Mouse (Mus musculus): ENCODE data around the gene Drg1. TPM values are rescaled to one million over a fixed set of nuclear protein-coding genes. Genes with fewer than 3 reads are reported as not detected.
"Not testable (repeated sequence)": the region's sequence is repeated elsewhere in the genome, so short reads cannot be mapped to it uniquely, and the experiment has no call there.

The Drg1 gene
- polyA plus RNA-seq, 1 experiment from 2014 or later: 193 TPM

- not testable (repeated sequence) for H3K9me3 ChIP-seq (replicated peaks; ENCODE audit: control insufficient read depth, low read length); ATAC-seq (ENCODE audit: insufficient read depth, low FRiP score); H3K27ac ChIP-seq (ENCODE audit: low read length); H3K4me1 ChIP-seq (ENCODE audit: control insufficient read depth, insufficient read depth, low read length); H3K27me3 ChIP-seq (ENCODE audit: control insufficient read depth, insufficient read depth, low read length); H3K36me3 ChIP-seq (ENCODE audit: control insufficient read depth, insufficient read depth, low read length); H3K4me3 ChIP-seq (replicated peaks; ENCODE audit: low read length); H3K4me2 ChIP-seq (ENCODE audit: low read depth, low read length); H3K9ac ChIP-seq (ENCODE audit: low read length)
- 90% methylated on average over 2 of the region's 3 CpGs for WGBS
These were observed 109.2 kb downstream of the Drg1 start for GRCm38 (mm10) chr11:3156991-3157390.

GRCm38 (mm10) chr11:3153666-3154397 is 112.4 kb downstream of the Drg1 start:
- ATAC-seq (ENCODE audit: insufficient read depth, low FRiP score): peak; percentile 64

GRCm38 (mm10) chr11:3151358-3151757 is 114.9 kb downstream of the Drg1 start:
- ATAC-seq (ENCODE audit: insufficient read depth, low FRiP score): 0 out of 2 replicates have a peak, but pooled peaks have one; percentile 24

More at GRCm38 (mm10) chr11:3153666-3154397, 112.4 kb downstream of the Drg1 start:
- not testable (repeated sequence) for H3K27me3 ChIP-seq (ENCODE audit: control insufficient read depth, insufficient read depth, low read length); H3K4me3 ChIP-seq (replicated peaks; ENCODE audit: low read length); H3K4me2 ChIP-seq (ENCODE audit: low read depth, low read length); H3K36me3 ChIP-seq (ENCODE audit: control insufficient read depth, insufficient read depth, low read length); H3K9me3 ChIP-seq (replicated peaks; ENCODE audit: control insufficient read depth, low read length); H3K4me1 ChIP-seq (ENCODE audit: control insufficient read depth, insufficient read depth, low read length); H3K9ac ChIP-seq (ENCODE audit: low read length); H3K27ac ChIP-seq (ENCODE audit: low read length)
- WGBS: 68% methylated on average over 1 of the region's 1 CpGs

GRCm38 (mm10) chr11:3150677-3151003 is 115.6 kb downstream of the Drg1 start:
- not testable (repeated sequence) for H3K27ac ChIP-seq (ENCODE audit: low read length)

More at GRCm38 (mm10) chr11:3151358-3151757, 114.9 kb downstream of the Drg1 start:
- not testable (repeated sequence) for H3K27me3 ChIP-seq (ENCODE audit: control insufficient read depth, insufficient read depth, low read length); H3K4me1 ChIP-seq (ENCODE audit: control insufficient read depth, insufficient read depth, low read length); H3K9me3 ChIP-seq (replicated peaks; ENCODE audit: control insufficient read depth, low read length); H3K4me3 ChIP-seq (replicated peaks; ENCODE audit: low read length); H3K4me2 ChIP-seq (ENCODE audit: low read depth, low read length); H3K36me3 ChIP-seq (ENCODE audit: control insufficient read depth, insufficient read depth, low read length); H3K9ac ChIP-seq (ENCODE audit: low read length); H3K27ac ChIP-seq (ENCODE audit: low read length)
- WGBS: 90% methylated on average over 4 of the region's 4 CpGs

GRCm38 (mm10) chr11:3150003-3150676 is 116.1 kb downstream of the Drg1 start:
- H3K4me3 ChIP-seq (replicated peaks; ENCODE audit: low read length); H3K36me3 ChIP-seq (ENCODE audit: control insufficient read depth, insufficient read depth, low read length); H3K9ac ChIP-seq (ENCODE audit: low read length); H3K27ac ChIP-seq (ENCODE audit: low read length); H3K9me3 ChIP-seq (replicated peaks; ENCODE audit: control insufficient read depth, low read length); ATAC-seq (ENCODE audit: insufficient read depth, low FRiP score); H3K4me1 ChIP-seq (ENCODE audit: control insufficient read depth, insufficient read depth, low read length); H3K27me3 ChIP-seq (ENCODE audit: control insufficient read depth, insufficient read depth, low read length); H3K4me2 ChIP-seq (ENCODE audit: low read depth, low read length): not testable (repeated sequence)
- WGBS: 95% methylated on average over 23 of the region's 24 CpGs

More at GRCm38 (mm10) chr11:3150677-3151003, 115.6 kb downstream of the Drg1 start:
- WGBS: 95% methylated on average over 12 of the region's 12 CpGs
- not testable (repeated sequence) for H3K27me3 ChIP-seq (ENCODE audit: control insufficient read depth, insufficient read depth, low read length); H3K4me1 ChIP-seq (ENCODE audit: control insufficient read depth, insufficient read depth, low read length); H3K9ac ChIP-seq (ENCODE audit: low read length); ATAC-seq (ENCODE audit: insufficient read depth, low FRiP score); H3K9me3 ChIP-seq (replicated peaks; ENCODE audit: control insufficient read depth, low read length); H3K36me3 ChIP-seq (ENCODE audit: control insufficient read depth, insufficient read depth, low read length); H3K4me2 ChIP-seq (ENCODE audit: low read depth, low read length); H3K4me3 ChIP-seq (replicated peaks; ENCODE audit: low read length)

GRCm38 (mm10) chr11:3149471-3149870 is 116.7 kb downstream of the Drg1 start:
- H3K4me1 ChIP-seq (ENCODE audit: control insufficient read depth, insufficient read depth, low read length); H3K4me3 ChIP-seq (replicated peaks; ENCODE audit: low read length); H3K4me2 ChIP-seq (ENCODE audit: low read depth, low read length); H3K27me3 ChIP-seq (ENCODE audit: control insufficient read depth, insufficient read depth, low read length); H3K36me3 ChIP-seq (ENCODE audit: control insufficient read depth, insufficient read depth, low read length); H3K9ac ChIP-seq (ENCODE audit: low read length); H3K27ac ChIP-seq (ENCODE audit: low read length); H3K9me3 ChIP-seq (replicated peaks; ENCODE audit: control insufficient read depth, low read length): not testable (repeated sequence)
- WGBS: 86% methylated on average over 4 of the region's 4 CpGs
- ATAC-seq (ENCODE audit: insufficient read depth, low FRiP score): peak; percentile 8; the same call in 1 of the 2 replicates

GRCm38 (mm10) chr11:3146806-3147205 is 119.4 kb downstream of the Drg1 start:
- 100% methylated on average over 2 of the region's 2 CpGs for WGBS

GRCm38 (mm10) chr11:3145359-3146165 is 120.7 kb downstream of the Drg1 start:
- WGBS: 72% methylated on average over 7 of the region's 9 CpGs
- H3K9me3 ChIP-seq (replicated peaks; ENCODE audit: control insufficient read depth, low read length); H3K4me3 ChIP-seq (replicated peaks; ENCODE audit: low read length); H3K27me3 ChIP-seq (ENCODE audit: control insufficient read depth, insufficient read depth, low read length); H3K4me1 ChIP-seq (ENCODE audit: control insufficient read depth, insufficient read depth, low read length); H3K4me2 ChIP-seq (ENCODE audit: low read depth, low read length); H3K27ac ChIP-seq (ENCODE audit: low read length); H3K36me3 ChIP-seq (ENCODE audit: control insufficient read depth, insufficient read depth, low read length); ATAC-seq (ENCODE audit: insufficient read depth, low FRiP score); H3K9ac ChIP-seq (ENCODE audit: low read length): not testable (repeated sequence)

More at GRCm38 (mm10) chr11:3146806-3147205, 119.4 kb downstream of the Drg1 start:
- not testable (repeated sequence) for H3K9ac ChIP-seq (ENCODE audit: low read length); H3K36me3 ChIP-seq (ENCODE audit: control insufficient read depth, insufficient read depth, low read length); H3K27me3 ChIP-seq (ENCODE audit: control insufficient read depth, insufficient read depth, low read length); H3K4me3 ChIP-seq (replicated peaks; ENCODE audit: low read length); H3K9me3 ChIP-seq (replicated peaks; ENCODE audit: control insufficient read depth, low read length); H3K4me2 ChIP-seq (ENCODE audit: low read depth, low read length); H3K4me1 ChIP-seq (ENCODE audit: control insufficient read depth, insufficient read depth, low read length); H3K27ac ChIP-seq (ENCODE audit: low read length); ATAC-seq (ENCODE audit: insufficient read depth, low FRiP score)

GRCm38 (mm10) chr11:3143984-3144383 is 122.2 kb downstream of the Drg1 start:
- not testable (repeated sequence) for H3K4me1 ChIP-seq (ENCODE audit: control insufficient read depth, insufficient read depth, low read length); ATAC-seq (ENCODE audit: insufficient read depth, low FRiP score); H3K36me3 ChIP-seq (ENCODE audit: control insufficient read depth, insufficient read depth, low read length); H3K4me3 ChIP-seq (replicated peaks; ENCODE audit: low read length); H3K27ac ChIP-seq (ENCODE audit: low read length); H3K9me3 ChIP-seq (replicated peaks; ENCODE audit: control insufficient read depth, low read length); H3K27me3 ChIP-seq (ENCODE audit: control insufficient read depth, insufficient read depth, low read length); H3K4me2 ChIP-seq (ENCODE audit: low read depth, low read length); H3K9ac ChIP-seq (ENCODE audit: low read length)
- 64% methylated on average over 3 of the region's 3 CpGs for WGBS

All from stomach, embryonic 16.5 days (tissue).